Mouse (Mus musculus) megakaryocyte, embryonic 14.5 days (primary cell): ENCODE measurements at regions not wholly inside any gene's neighbourhood (a gene's known extent, or its start where the extent isn't known, plus 50 kb on each side); places are given as distances from the start of the nearest gene placed in this dataset.

ENCODE experiments used
- FLI1 ChIP-seq: IDR thresholded peaks from 2 replicates; pipeline ENCODE4 v1.6.1; 2012; ENCODE audit warnings: low read length, inconsistent platforms, mixed read lengths
- GATA1 ChIP-seq: IDR thresholded peaks from 3 replicates; pipeline ENCODE4 v1.6.1; 2012; ENCODE audit warnings: mixed read lengths, low read length, inconsistent platforms, borderline replicate concordance

DNA sequence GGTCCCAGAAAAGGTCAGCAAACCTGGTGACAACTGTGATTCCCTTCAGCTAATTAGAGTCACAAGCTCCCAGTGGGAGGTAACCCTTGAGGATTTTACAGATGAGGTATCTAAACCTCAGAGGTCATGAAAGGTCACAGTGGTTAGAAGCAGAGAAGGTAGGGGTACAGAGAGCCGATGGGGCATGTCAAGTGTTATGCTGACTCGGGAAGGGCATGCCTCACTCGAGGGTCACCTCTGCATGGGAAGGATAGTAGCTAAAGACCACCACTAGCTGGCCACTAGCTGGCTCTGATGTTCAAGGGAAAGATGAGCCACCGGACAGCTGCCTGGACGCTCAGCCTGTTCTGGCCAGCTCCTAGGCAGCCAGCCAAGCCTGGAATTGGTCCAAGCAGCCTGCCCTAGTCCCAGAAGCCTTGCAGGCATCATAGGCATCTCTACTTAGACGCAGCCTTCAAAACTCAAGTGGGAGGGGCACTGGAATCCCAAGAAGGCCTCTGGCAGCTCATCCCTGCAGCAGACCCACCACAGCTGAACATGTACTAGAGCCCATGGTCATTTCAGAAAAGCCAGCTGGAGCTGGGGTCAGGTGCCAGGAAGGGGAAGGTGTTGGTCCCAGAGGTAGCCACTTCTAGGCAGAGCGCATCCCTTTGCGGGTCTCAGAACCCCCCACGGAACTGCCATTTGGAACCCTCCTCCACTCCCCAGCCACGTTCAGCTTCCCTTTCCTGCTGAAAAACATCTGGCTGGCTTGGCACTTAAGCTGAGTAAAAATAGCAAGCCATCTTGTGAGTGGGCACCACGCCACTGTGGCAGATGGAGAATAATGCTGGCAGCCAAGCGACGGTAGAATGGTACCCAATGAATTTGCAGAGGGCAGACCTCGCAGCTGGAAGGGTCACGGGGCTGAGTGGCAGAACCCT lies 159.8 kb downstream of the Rybp start:
- no peak for TF ChIP-seq GATA1
- TF ChIP-seq FLI1, result peak; percentile 18; the same call in 1 of the 2 replicates
